Mouse (Mus musculus) MEL (cell line): ENCODE data around the gene D1Ertd622e.

ENCODE experiments used
- CTCF ChIP-seq, 3 experiments: IDR thresholded peaks in 2 of 3; conservative IDR thresholded peaks in 1 of 3; 2 replicates each; pipeline ENCODE4 v1.5.1; 2011 to 2012; ENCODE audit warnings: low read length in 3 of 3, low read depth in 2 of 3, mild to moderate bottlenecking in 2 of 3, improper control_type of control experiment in 1 of 3, inconsistent platforms in 1 of 3, mixed read lengths in 1 of 3, moderate library complexity in 1 of 3; ENCODE audit not compliant: control insufficient read depth in 1 of 3, insufficient read depth in 1 of 3, poor library complexity in 1 of 3, severe bottlenecking in 1 of 3
- EP300 ChIP-seq, 2 experiments: IDR thresholded peaks; 2 replicates each; pipeline ENCODE4 v1.6.1; 2011; ENCODE audit warnings: improper control_type of control experiment in 2 of 2, low read length in 2 of 2, low read depth in 1 of 2, mild to moderate bottlenecking in 1 of 2
- GATA1 ChIP-seq: IDR thresholded peaks from 2 replicates; pipeline ENCODE4 v1.6.1; 2011; ENCODE audit warnings: low read depth, low read length, improper control_type of control experiment
- MAFK ChIP-seq: IDR thresholded peaks from 2 replicates; pipeline ENCODE4 v1.6.1; 2011; ENCODE audit warnings: low read depth, mild to moderate bottlenecking, low read length, improper control_type of control experiment, borderline replicate concordance
- MAX ChIP-seq: IDR thresholded peaks from 2 replicates; pipeline ENCODE4 v1.6.1; 2011; ENCODE audit warnings: low read length, improper control_type of control experiment
- MYB ChIP-seq: IDR thresholded peaks from 2 replicates; pipeline ENCODE4 v1.6.1; 2011; ENCODE audit warnings: mild to moderate bottlenecking, low read depth, low read length, improper control_type of control experiment
- RCOR1 ChIP-seq: IDR thresholded peaks from 2 replicates; pipeline ENCODE4 v1.6.1; 2012; ENCODE audit warnings: low read depth, mild to moderate bottlenecking, inconsistent platforms, low read length, improper control_type of control experiment
- TAL1 ChIP-seq: IDR thresholded peaks from 2 replicates; pipeline ENCODE4 v1.6.1; 2012; ENCODE audit warnings: mild to moderate bottlenecking, inconsistent platforms, low read length, moderate library complexity, mixed read lengths
- TBP ChIP-seq: IDR thresholded peaks from 2 replicates; pipeline ENCODE4 v1.8.0; 2011; ENCODE audit warnings: low read depth, low read length, improper control_type of control experiment
- TCF12 ChIP-seq: IDR thresholded peaks from 2 replicates; pipeline ENCODE4 v1.6.1; 2014; ENCODE audit warnings: low read depth, mild to moderate bottlenecking, inconsistent platforms, low read length, improper control_type of control experiment, moderate library complexity
- ZMIZ1 ChIP-seq: IDR thresholded peaks from 2 replicates; pipeline ENCODE4 v1.6.1; 2012; ENCODE audit warnings: low read depth, mild to moderate bottlenecking, inconsistent platforms, low read length, improper control_type of control experiment, moderate library complexity
- ZNF384 ChIP-seq: IDR thresholded peaks from 2 replicates; pipeline ENCODE4 v1.6.1; 2012; ENCODE audit warnings: low read depth, mild to moderate bottlenecking, inconsistent platforms, low read length, improper control_type of control experiment

GRCm38 (mm10) chr1:97577062-97578024, 84.5 kb downstream of the D1Ertd622e start:
- no peak for TF ChIP-seq MAX
- no peak for TF ChIP-seq TCF12
- TF ChIP-seq TBP = no peak
- no peak for TF ChIP-seq GATA1
- no peak for TF ChIP-seq CTCF (IDR thresholded peaks at IDR 0.05 in 2 of 3, conservative IDR thresholded peaks at IDR 0.05 in 1 of 3; ENCODE audit: control insufficient read depth in 1 of 3, insufficient read depth in 1 of 3, low read depth in 2 of 3, low read length in 3 of 3, poor library complexity in 1 of 3, severe bottlenecking in 1 of 3)
- no peak for TF ChIP-seq ZNF384
- peak; percentile 75 for TF ChIP-seq RCOR1
- 0 out of 4 replicates have a peak, but pooled peaks of 1 of the 2 experiments have one; percentile 9 for TF ChIP-seq EP300 (IDR thresholded peaks at IDR 0.05; ENCODE audit: low read depth in 1 of 2, low read length in 2 of 2)
- no peak for TF ChIP-seq MYB
- no peak for TF ChIP-seq TAL1
- no peak for TF ChIP-seq ZMIZ1
- TF ChIP-seq MAFK = no peak
